Mouse (Mus musculus) ovary, postnatal 10 days (tissue): ENCODE data around the gene Syt1.
A peak's percentile ranks its signal among the peaks of the same experiment; 100 is the strongest.

Source experiments
- DNase-seq: peaks from one replicate; pipeline ENCODE4 v3.0.0; 2022; ENCODE audit warnings: low spot score

The Syt1 gene

GRCm38 (mm10) chr10:109010241-109011193 lies at the start of gene Syt1:
Syt1 (minus strand) TSS chr10:109010982.
- DNase-seq, result peak; percentile 6

DNA sequence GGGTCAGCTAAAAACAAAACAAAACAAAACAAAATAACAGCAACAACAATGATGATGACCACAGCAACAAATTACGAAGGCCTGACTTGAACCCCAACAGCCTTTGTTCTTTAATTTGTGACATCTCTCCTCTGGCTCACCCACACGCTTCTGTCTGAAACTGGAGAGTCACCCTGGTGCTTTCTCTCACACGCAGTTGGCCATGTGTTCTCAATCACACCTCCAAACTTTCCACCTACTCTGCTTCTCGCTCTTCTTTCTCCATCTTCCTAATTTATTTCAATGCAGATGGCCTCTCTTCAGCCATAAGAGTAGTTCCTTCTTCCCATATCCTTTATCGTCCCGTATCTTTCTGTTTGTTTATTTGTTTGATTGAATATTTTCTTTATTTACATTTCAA lies 45.7 kb upstream of the Syt1 start:
- no peak for DNase-seq

DNA sequence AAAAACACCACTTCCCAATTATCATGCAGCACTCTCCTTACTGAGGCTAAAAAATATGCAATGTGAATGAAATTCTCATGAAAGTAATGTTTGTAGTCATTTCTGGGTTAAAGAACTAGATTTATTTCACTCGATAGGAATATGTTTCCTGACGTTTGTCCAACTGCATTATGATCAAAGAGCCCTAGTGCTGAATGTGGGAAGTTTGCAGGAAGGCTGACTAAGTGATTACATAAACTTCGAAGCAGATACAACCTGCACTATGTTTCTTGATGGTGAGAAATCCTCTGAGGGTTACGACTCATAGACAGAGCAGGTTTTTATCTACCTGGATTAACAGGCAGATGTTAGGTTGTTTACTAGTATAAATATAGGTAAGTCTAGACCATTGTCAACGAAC lies 36.8 kb upstream of the Syt1 start:
- DNase-seq, result no peak

GRCm38 (mm10) chr10:109046988-109047387 lies 36.2 kb upstream of the Syt1 start:
- DNase-seq, result no peak

DNA sequence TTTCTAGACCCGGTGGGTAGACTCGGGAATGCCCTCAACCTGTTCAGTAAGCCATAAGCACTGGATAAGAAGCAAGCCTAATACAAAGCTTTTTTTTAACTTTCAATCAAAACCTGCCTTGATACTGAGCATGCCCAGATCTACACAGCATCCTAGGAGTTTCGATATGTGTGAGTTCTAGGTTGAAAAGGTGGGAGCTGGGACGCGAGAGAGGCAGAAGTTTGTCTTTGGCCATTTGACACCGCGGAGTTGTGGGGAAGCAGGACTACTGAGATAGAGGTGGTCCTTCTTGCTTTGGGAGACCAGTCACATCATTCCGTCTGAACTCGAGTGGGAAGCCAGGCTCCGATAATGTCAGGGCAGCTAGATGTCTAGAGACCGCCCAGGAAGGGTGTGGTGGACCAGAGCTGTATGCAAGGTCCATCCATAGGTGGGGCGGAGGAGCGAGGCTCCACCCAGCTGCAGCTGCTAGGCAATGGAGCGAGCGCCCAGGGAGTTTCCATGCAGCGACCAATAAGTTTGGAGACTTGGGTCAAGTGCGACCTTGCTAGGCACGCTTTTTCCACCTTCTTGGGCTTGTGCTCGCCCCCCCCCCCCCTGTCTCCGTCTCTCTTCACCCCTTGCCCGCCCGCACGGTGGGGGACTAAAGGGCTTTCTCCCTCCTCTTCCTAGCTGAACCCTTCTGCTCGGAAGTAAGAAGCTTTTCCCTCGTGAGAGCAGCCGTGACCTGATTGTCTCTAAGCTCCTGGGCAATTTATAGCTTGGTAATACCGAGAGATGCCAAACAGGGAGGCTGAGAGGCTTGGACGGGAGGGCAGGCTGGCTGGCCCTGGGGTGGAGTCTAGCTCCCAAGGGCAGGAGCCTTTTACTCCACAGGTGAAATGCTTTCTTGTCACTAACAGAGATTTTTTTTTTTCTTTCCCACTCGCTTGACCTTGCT lies 714 bp upstream of the Syt1 start:
- DNase-seq, result no peak

GRCm38 (mm10) chr10:109009831-109010230 lies 951 bp downstream of the Syt1 start:
- DNase-seq, result no peak

GRCm38 (mm10) chr10:109008456-109008855 lies 2.3 kb downstream of the Syt1 start:
- DNase-seq, result no peak

GRCm38 (mm10) chr10:109003482-109003881 lies 7.3 kb downstream of the Syt1 start:
- DNase-seq, result no peak

- no peak for DNase-seq
Observed at GRCm38 (mm10) chr10:108987250-108987649, 23.5 kb downstream of the Syt1 start.

- peak; percentile 6 for DNase-seq
Observed at GRCm38 (mm10) chr10:108979660-108980059, 31.1 kb downstream of the Syt1 start.

DNA sequence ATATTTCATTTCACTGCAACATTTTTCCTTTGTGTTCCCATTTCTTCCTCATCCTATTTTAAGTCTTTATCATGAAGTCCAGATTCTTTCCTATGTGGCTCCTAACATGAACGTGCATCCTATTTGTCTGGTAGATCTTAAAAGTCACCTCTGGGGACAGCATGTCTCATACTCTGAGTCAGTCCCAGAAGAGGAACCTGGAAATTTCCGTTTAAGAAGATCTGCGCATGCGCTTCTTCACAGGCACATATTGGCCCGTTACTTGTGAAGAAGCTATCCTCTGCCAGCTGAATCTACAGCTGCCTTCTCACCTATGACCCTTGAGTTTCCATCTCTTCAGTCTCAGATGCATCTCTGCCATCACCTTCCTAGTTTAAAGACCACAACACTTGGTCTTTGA lies 55.8 kb downstream of the Syt1 start:
- DNase-seq, result no peak

GRCm38 (mm10) chr10:108952182-108952581 lies 58.6 kb downstream of the Syt1 start:
- no peak for DNase-seq

- DNase-seq, result no peak
Observed at GRCm38 (mm10) chr10:108936838-108937430, 73.8 kb downstream of the Syt1 start.

DNA sequence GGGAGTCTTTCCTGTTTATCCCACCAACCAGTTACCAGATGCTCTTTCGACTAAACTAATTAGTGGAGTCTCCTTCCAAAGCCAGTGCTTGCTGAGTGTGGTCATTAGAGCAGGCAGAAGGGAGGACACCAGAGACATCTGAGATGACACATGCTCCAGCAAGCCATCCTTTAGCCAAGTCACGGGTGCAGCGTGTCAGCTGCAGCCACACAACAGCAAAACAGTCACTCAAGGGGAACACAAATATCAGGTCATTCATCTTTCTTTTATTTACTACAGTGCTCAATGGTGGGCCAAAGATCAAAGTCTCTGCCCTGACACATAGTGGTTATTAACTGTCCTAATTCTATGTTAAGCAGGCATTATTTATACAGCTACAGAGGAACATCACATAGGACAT lies 80.5 kb downstream of the Syt1 start:
- DNase-seq, result no peak

GRCm38 (mm10) chr10:108929676-108930075 lies 81.1 kb downstream of the Syt1 start:
- no peak for DNase-seq

GRCm38 (mm10) chr10:108905264-108905663 lies 105.5 kb downstream of the Syt1 start:
- no peak for DNase-seq

- DNase-seq, result no peak
Observed at GRCm38 (mm10) chr10:108904371-108904770, 106.4 kb downstream of the Syt1 start.

DNA sequence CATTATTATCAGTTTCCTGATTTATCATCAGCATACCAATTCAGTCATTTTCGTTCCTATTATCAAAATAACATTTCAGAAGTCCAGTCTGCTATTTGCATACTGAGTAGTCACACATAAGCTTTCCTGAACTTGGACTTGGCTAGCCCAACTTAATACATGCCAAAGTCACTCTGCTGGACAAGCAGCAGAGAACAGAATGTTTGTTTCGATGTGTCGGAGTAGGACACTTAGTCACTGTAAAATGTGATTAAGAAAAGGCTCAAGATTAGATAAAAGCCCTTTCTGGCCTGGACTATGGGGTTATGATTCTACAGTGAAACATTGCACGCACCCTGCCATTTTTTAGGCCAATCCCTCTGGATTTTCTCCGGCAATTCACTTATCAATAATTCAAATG lies 114.3 kb downstream of the Syt1 start:
- no peak for DNase-seq

DNA sequence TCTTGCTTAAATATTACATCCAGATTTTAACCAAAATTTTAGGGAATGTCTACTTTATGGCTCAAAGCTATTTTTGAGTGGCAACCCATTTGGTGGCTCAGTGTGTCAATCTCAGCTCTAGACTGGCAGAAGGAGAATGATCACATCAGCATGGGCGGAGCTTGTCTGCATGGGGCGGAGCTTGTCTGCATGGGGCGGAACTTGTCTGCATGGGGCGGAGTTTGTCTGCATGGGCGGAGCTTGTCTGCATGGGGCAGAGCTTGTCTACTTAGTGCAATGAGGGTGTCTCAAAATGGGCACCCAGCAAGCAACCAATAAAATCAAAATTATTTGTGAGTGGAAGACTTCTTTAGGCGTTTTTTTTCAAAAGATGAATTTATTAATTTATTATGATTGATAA lies 117.5 kb downstream of the Syt1 start:
- no peak for DNase-seq

- no peak for DNase-seq
Observed at GRCm38 (mm10) chr10:108892441-108892840, 118.3 kb downstream of the Syt1 start.

- no peak for DNase-seq
Observed at GRCm38 (mm10) chr10:108889084-108889483, 121.7 kb downstream of the Syt1 start.

DNA sequence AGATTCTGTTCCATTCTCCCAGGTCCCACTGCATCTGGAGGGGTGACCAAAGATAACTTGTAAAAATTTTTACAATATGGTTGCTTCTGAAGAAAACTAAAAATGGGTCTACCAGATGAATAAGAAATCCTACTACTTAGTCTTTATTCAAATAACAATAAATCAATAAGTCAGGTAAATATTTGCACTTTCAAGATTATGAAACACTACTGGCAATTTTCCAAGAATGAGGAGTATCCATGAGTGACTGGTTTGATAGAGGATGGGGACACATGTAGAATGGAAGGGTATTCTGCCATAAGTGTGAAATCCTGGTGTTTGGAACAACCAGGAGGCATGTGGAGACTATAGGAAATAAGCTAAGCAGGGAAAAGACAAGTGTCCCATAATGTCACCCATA lies 124.0 kb downstream of the Syt1 start:
- no peak for DNase-seq
